Mouse (Mus musculus) stomach, postnatal 0 days (tissue): Measurements from ENCODE around the gene Susd6.

Experiments used
- CTCF ChIP-seq: IDR thresholded peaks from 2 replicates; pipeline ENCODE4 v1.5.1; 2016; ENCODE audit warnings: antibody characterized with exemption, low read depth, mild to moderate bottlenecking, moderate library complexity
- EP300 ChIP-seq: optimal IDR thresholded peaks from 2 replicates; pipeline ENCODE3; 2016; ENCODE audit warnings: antibody characterized with exemption

- TF ChIP-seq CTCF: no peak
- no peak for TF ChIP-seq EP300
These were observed 2.7 kb upstream of the Susd6 start for GRCm38 (mm10) chr12:80787604-80788003.
